Mouse (Mus musculus) cortical plate, adult 2 months (tissue): ENCODE data around the gene Cycs.

Source experiments
- CTCF ChIP-seq: fragments of 200-500 bp; IDR thresholded peaks from 2 replicates; pipeline ENCODE4 v1.5.1; 2011; ENCODE audit warnings: mild to moderate bottlenecking, control low read depth, low read length; ENCODE audit not compliant: insufficient read depth; ENCODE audit errors: extremely low read depth
- POLR2A ChIP-seq: fragments of 200-500 bp; IDR thresholded peaks from 2 replicates; pipeline ENCODE4 v1.6.1; 2011; ENCODE audit warnings: mild to moderate bottlenecking, low read length, control low read depth; ENCODE audit not compliant: insufficient read depth; ENCODE audit errors: extremely low read depth

- TF ChIP-seq POLR2A (no peak), CTCF (no peak)
Measured at GRCm38 (mm10) chr6:50587412-50587811, 21.1 kb upstream of the Cycs start.
